In genomic region chr3:129554436-129554835, GRCm38 (mm10) we compare ENCODE assay signal across 14 mouse cellular contexts. TPM values are rescaled to one million over a fixed set of nuclear protein-coding genes. Genes with fewer than 3 reads are reported as not detected.
DNase-seq lines count a peak whose midpoint lies in the region; ATAC-seq and TF ChIP-seq lines count a peak whose summit lies in the region.
"Had no signal": no experiment of that assay in that cellular context is flagged by ENCODE, and none has a peak within 500 bp of the region (broad histone marks: within the 10 kb centered on the region; RNA-seq: fewer than 3 reads in every experiment).

No protein-coding gene starts in this region.

- no peak for TF ChIP-seq EP300 in stomach, postnatal 0 days (optimal IDR thresholded peaks at IDR 0.05)

- no peak overlapping the region for H3K9ac ChIP-seq in stomach, postnatal 0 days (ENCODE audit: low read length)
- no peak overlapping the region for H3K9ac ChIP-seq in midbrain, postnatal 0 days (replicated peaks; ENCODE audit: low read length, poor library complexity, severe bottlenecking)
- H3K9ac ChIP-seq: forebrain, postnatal 0 days had no signal

- peaks cover 17% of the 10 kb centered on the region for H3K4me1 ChIP-seq in thymus, adult 2 months (replicated peaks; ENCODE audit: control insufficient read depth, insufficient read depth, low read length)
- peaks cover 3% of the 10 kb centered on the region; the same call in 1 of the 2 replicates for H3K4me1 ChIP-seq in stomach, postnatal 0 days (replicated peaks; ENCODE audit: control insufficient read depth, insufficient read depth)
- H3K4me1 ChIP-seq in heart, embryonic 10.5 days: peaks cover 5% of the 10 kb centered on the region; the same call in 1 of the 2 replicates
- H3K4me1 ChIP-seq in midbrain, postnatal 0 days (ENCODE audit: insufficient read depth, low read length): no peaks in the 10 kb centered on the region

- 92% methylated on average over 4 of the region's 4 CpGs for WGBS in thymus, adult 2 months
- 57% methylated on average over 4 of the region's 4 CpGs for whole genome bisulfite sequencing in stomach, postnatal 0 days
- WGBS in heart, embryonic 10.5 days: 93% methylated on average over 4 of the region's 4 CpGs
- 82% methylated on average over 4 of the region's 4 CpGs for WGBS in midbrain, postnatal 0 days

- intact Hi-C loops in heart, postnatal 10 days (cut with DNase I): no loop called here

- H3K4me2 ChIP-seq in stomach, postnatal 0 days (replicated peaks; ENCODE audit: low read depth): no peak overlapping the region
- no peak overlapping the region for H3K4me2 ChIP-seq in midbrain, postnatal 0 days (ENCODE audit: low read depth, low read length, poor library complexity, severe bottlenecking)

- no peak for TF ChIP-seq POLR2A in thymus, adult 2 months (IDR thresholded peaks at IDR 0.05; ENCODE audit: control insufficient read depth, extremely low read depth, insufficient read depth, low read length, poor library complexity)

- H3K27me3 ChIP-seq in thymus, adult 2 months (ENCODE audit: control insufficient read depth, insufficient read depth, low read length): no peaks in the 10 kb centered on the region
- H3K27me3 ChIP-seq in stomach, postnatal 0 days (ENCODE audit: control insufficient read depth, insufficient read depth, low read length): no peaks in the 10 kb centered on the region
- no peaks in the 10 kb centered on the region for H3K27me3 ChIP-seq in heart, embryonic 10.5 days (ENCODE audit: insufficient read depth, poor library complexity, severe bottlenecking)
- H3K27me3 ChIP-seq in midbrain, postnatal 0 days (ENCODE audit: insufficient read depth, low read length): no peaks in the 10 kb centered on the region

- peak; percentile 97 for ATAC-seq in stomach, postnatal 0 days (ENCODE audit: low FRiP score, low TSS enrichment)
- no peak for ATAC-seq in midbrain, postnatal 0 days (ENCODE audit: low FRiP score)
- ATAC-seq: forebrain, postnatal 0 days had no signal

- peak; percentile 12 for DNase-seq in thymus, adult 2 months
- no peak for DNase-seq in thymus, postnatal 25 days
- DNase-seq in kidney, adult 18-20 months: peak; percentile 58
- peak; percentile 31 to 55 for DNase-seq in kidney, postnatal 4 days
- peak; percentile 67 for DNase-seq in stomach, postnatal 0 days (ENCODE audit: low spot score)
- DNase-seq in heart, embryonic 10.5 days (ENCODE audit: low spot score): no peak
- DNase-seq in heart, postnatal 10 days: no peak
- DNase-seq in midbrain, postnatal 0 days (ENCODE audit: low spot score): no peak
- DNase-seq: cerebellum, postnatal 36 days; forebrain, postnatal 0 days; heart, postnatal 14 days; lung, postnatal 14 days; midbrain, embryonic 14.5 days; right cerebral cortex, postnatal 14 days had no signal

- peak overlapping the region; percentile 63 for H3K27ac ChIP-seq in thymus, adult 2 months (ENCODE audit: control insufficient read depth, insufficient read depth, low read length)
- H3K27ac ChIP-seq in stomach, postnatal 0 days (replicated peaks): peak overlapping the region; percentile 76; the same call in 1 of the 2 replicates
- no peak overlapping the region for H3K27ac ChIP-seq in heart, embryonic 10.5 days
- no peak overlapping the region for H3K27ac ChIP-seq in midbrain, postnatal 0 days (ENCODE audit: low read depth, low read length)

- TF ChIP-seq CTCF in thymus, adult 2 months (IDR thresholded peaks at IDR 0.05; ENCODE audit: borderline replicate concordance, control insufficient read depth, extremely low read depth, insufficient read depth, low read length, poor library complexity): no peak
- no peak for TF ChIP-seq CTCF in stomach, postnatal 0 days (IDR thresholded peaks at IDR 0.05; ENCODE audit: low read depth)
- no peak for TF ChIP-seq CTCF in midbrain, postnatal 0 days (IDR thresholded peaks at IDR 0.05)

- no peak overlapping the region for H3K4me3 ChIP-seq in thymus, adult 2 months (ENCODE audit: control insufficient read depth, insufficient read depth, low read length)
- H3K4me3 ChIP-seq in stomach, postnatal 0 days (ENCODE audit: low read depth, low read length): no peak overlapping the region
- H3K4me3 ChIP-seq in heart, embryonic 10.5 days: no peak overlapping the region
- H3K4me3 ChIP-seq in midbrain, postnatal 0 days (ENCODE audit: low read depth, low read length): no peak overlapping the region

- no peaks in the 10 kb centered on the region for H3K9me3 ChIP-seq in stomach, postnatal 0 days (ENCODE audit: control insufficient read depth, low read length)
- no peaks in the 10 kb centered on the region for H3K9me3 ChIP-seq in heart, embryonic 10.5 days
- no peaks in the 10 kb centered on the region for H3K9me3 ChIP-seq in midbrain, postnatal 0 days (ENCODE audit: low read length)

- no peaks in the 10 kb centered on the region for H3K36me3 ChIP-seq in thymus, adult 2 months (ENCODE audit: control insufficient read depth, insufficient read depth, low read length)
- no peaks in the 10 kb centered on the region for H3K36me3 ChIP-seq in stomach, postnatal 0 days (ENCODE audit: control insufficient read depth, insufficient read depth, low read length)
- H3K36me3 ChIP-seq in heart, embryonic 10.5 days: peaks cover 9% of the 10 kb centered on the region; the same call in 1 of the 2 replicates
- no peaks in the 10 kb centered on the region for H3K36me3 ChIP-seq in midbrain, postnatal 0 days (ENCODE audit: insufficient read depth, low read length)

RNA-seq across cellular contexts. Expression of gene Elovl6, which starts 22.3 kb away (rescaled TPM):
- polyA plus RNA-seq in thymus, adult 2 months (2012; rRNA removed): 24.8 and 40.2 TPM in 2 replicates
- polyA plus RNA-seq in stomach, postnatal 0 days (2015; fragmentation: Nextera tagmentation; extraction: Ambion mirVana): 32.9 and 34.2 TPM in 2 replicates
- 24.7 and 35.8 TPM in 2 replicates for polyA plus RNA-seq in heart, embryonic 10.5 days (2016; fragmentation: Nextera tagmentation; extraction: Ambion mirVana)
- total RNA-seq in heart, postnatal 10 days (2021): 1 to 10 TPM; 3.3 to 8.1 TPM
- 40.9 and 46.6 TPM in 2 replicates for total RNA-seq in midbrain, postnatal 0 days (2014; rRNA removed)
- 37.6 and 44.3 TPM in 2 replicates for polyA plus RNA-seq in midbrain, postnatal 0 days (2015; fragmentation: Nextera tagmentation; extraction: Ambion mirVana)

Comparison
In these comparisons a context has a peak if more than half of its experiments do, and no peak if none do; other contexts are left out.
1. DNase-seq: peak in thymus, adult 2 months (single experiment), kidney, adult 18-20 months (single experiment), kidney, postnatal 4 days (2 of 2) and stomach, postnatal 0 days (single experiment); none in thymus, postnatal 25 days (single experiment), heart, embryonic 10.5 days (single experiment), heart, postnatal 10 days (0 of 2) and midbrain, postnatal 0 days (single experiment).
2. H3K27ac ChIP-seq: peak in thymus, adult 2 months (single experiment) and stomach, postnatal 0 days (single experiment); none in heart, embryonic 10.5 days (single experiment) and midbrain, postnatal 0 days (single experiment).